Mouse (Mus musculus) lung, embryonic 16.5 days (tissue): ENCODE measurements around the gene Plxdc1. TPM values are rescaled to one million over a fixed set of nuclear protein-coding genes. Genes with fewer than 3 reads are reported as not detected.

Experiments used
- ATAC-seq: fragments of 200-750 bp; cut with Nextera tagmentation; 2 replicates; pipeline ENCODE4 v1.8.0; 2017; ENCODE audit warnings: low read depth, mild to moderate bottlenecking, moderate library complexity
- H3K27ac ChIP-seq: fragments of 300-500 bp; sonication (generic); 2 replicates; pipeline ENCODE4 v1.5.1; 2014; ENCODE audit warnings: mild to moderate bottlenecking, control low read depth, low read length
- H3K27me3 ChIP-seq: fragments of 300-500 bp; sonication (generic); 2 replicates; pipeline ENCODE4 v1.6.1; 2014; ENCODE audit warnings: low read depth, low read length, mixed read lengths; ENCODE audit not compliant: control insufficient read depth, insufficient read depth
- H3K36me3 ChIP-seq: fragments of 300-500 bp; sonication (generic); 2 replicates; pipeline ENCODE4 v1.6.1; 2014; ENCODE audit warnings: low read length; ENCODE audit not compliant: control insufficient read depth, insufficient read depth
- H3K4me1 ChIP-seq: fragments of 300-500 bp; sonication (generic); replicated peaks from 2 replicates; pipeline ENCODE4 v1.6.1; 2014; ENCODE audit warnings: low read length, mixed read lengths; ENCODE audit not compliant: control insufficient read depth, insufficient read depth
- H3K4me2 ChIP-seq: fragments of 300-500 bp; sonication (generic); 2 replicates; pipeline ENCODE4 v1.6.1; 2014; ENCODE audit warnings: low read depth, low read length, control low read depth
- H3K4me3 ChIP-seq: fragments of 300-500 bp; sonication (generic); 2 replicates; pipeline ENCODE4 v1.5.1; 2014; ENCODE audit warnings: mild to moderate bottlenecking, low read length, control low read depth
- H3K9ac ChIP-seq: fragments of 300-500 bp; sonication (generic); 2 replicates; pipeline ENCODE4 v1.6.1; 2014; ENCODE audit warnings: low read length, control low read depth
- H3K9me3 ChIP-seq: fragments of 300-500 bp; sonication (generic); 2 replicates; pipeline ENCODE4 v1.6.1; 2016; ENCODE audit warnings: low read length; ENCODE audit not compliant: control insufficient read depth
- WGBS: fragments of 180-500 bp; shearing (Covaris S2); extraction: QIAGEN DNeasy Blood & Tissue Kit; methylation state at CpG from one replicate; pipeline ENCODE4 v1.1.7; 2014; 5-methylcytosine and 5-hydroxymethylcytosine counted together
- polyA plus RNA-seq: library from polyadenylated mRNA; unstranded; fragments of >200 nt; fragmentation: Nextera tagmentation; extraction: Ambion mirVana; gene quantifications from 2 replicates; pipeline ENCODE4 v1.2.1, GENCODE M21; 2015

Gene Plxdc1
- polyA plus RNA-seq, 1 experiment from 2014 or later, result 1.6 TPM

GRCm38 (mm10) chr11:97924217-97924616 is 62.0 kb downstream of the Plxdc1 start:
- ATAC-seq, result no peak
- 85% methylated on average over 10 of the region's 10 CpGs for WGBS
- no peak overlapping the region for H3K9ac ChIP-seq
- no peak overlapping the region for H3K4me3 ChIP-seq
- no peak overlapping the region for H3K4me2 ChIP-seq
- no peaks in the 10 kb centered on the region for H3K27me3 ChIP-seq
- no peak overlapping the region for H3K27ac ChIP-seq
- H3K36me3 ChIP-seq, result no peaks in the 10 kb centered on the region
- no peaks in the 10 kb centered on the region for H3K4me1 ChIP-seq
- no peaks in the 10 kb centered on the region for H3K9me3 ChIP-seq

GRCm38 (mm10) chr11:97923639-97924038 is 62.6 kb downstream of the Plxdc1 start:
- 72% methylated on average over 9 of the region's 9 CpGs for WGBS
- no peaks in the 10 kb centered on the region for H3K36me3 ChIP-seq
- H3K4me2 ChIP-seq, result no peak overlapping the region
- no peaks in the 10 kb centered on the region for H3K9me3 ChIP-seq
- no peaks in the 10 kb centered on the region for H3K4me1 ChIP-seq
- H3K27ac ChIP-seq, result no peak overlapping the region
- H3K27me3 ChIP-seq, result no peaks in the 10 kb centered on the region
- no peak overlapping the region for H3K9ac ChIP-seq
- no peak for ATAC-seq
- no peak overlapping the region for H3K4me3 ChIP-seq

- Histone ChIP-seq H3K4me1 (no peaks in the 10 kb centered on the region), H3K27me3 (no peaks in the 10 kb centered on the region), H3K36me3 (no peaks in the 10 kb centered on the region), H3K27ac (no peak overlapping the region), H3K4me2 (no peak overlapping the region), H3K9me3 (no peaks in the 10 kb centered on the region), H3K4me3 (no peak overlapping the region), H3K9ac (no peak overlapping the region)
- no peak for ATAC-seq
- WGBS, result 84% methylated on average over 6 of the region's 6 CpGs
Measured at GRCm38 (mm10) chr11:97915974-97916503, 70.2 kb downstream of the Plxdc1 start.

GRCm38 (mm10) chr11:97915471-97915870 is 70.8 kb downstream of the Plxdc1 start:
- Histone ChIP-seq H3K4me1 (no peaks in the 10 kb centered on the region), H3K36me3 (no peaks in the 10 kb centered on the region), H3K9me3 (no peaks in the 10 kb centered on the region), H3K9ac (no peak overlapping the region), H3K4me3 (no peak overlapping the region), H3K27ac (no peak overlapping the region), H3K4me2 (no peak overlapping the region), H3K27me3 (no peaks in the 10 kb centered on the region)
- no peak for ATAC-seq
- 74% methylated on average over 2 of the region's 2 CpGs for WGBS

GRCm38 (mm10) chr11:97913111-97913510 is 73.1 kb downstream of the Plxdc1 start:
- Histone ChIP-seq H3K4me3 (no peak overlapping the region), H3K27ac (no peak overlapping the region), H3K36me3 (no peaks in the 10 kb centered on the region), H3K4me2 (no peak overlapping the region), H3K9ac (no peak overlapping the region), H3K27me3 (no peaks in the 10 kb centered on the region), H3K9me3 (no peaks in the 10 kb centered on the region), H3K4me1 (no peaks in the 10 kb centered on the region)
- no peak for ATAC-seq
- WGBS, result 79% methylated on average over 14 of the region's 14 CpGs

GRCm38 (mm10) chr11:97908634-97909348 is 77.5 kb downstream of the Plxdc1 start:
- ATAC-seq, result no peak
- no peaks in the 10 kb centered on the region for H3K9me3 ChIP-seq
- no peak overlapping the region for H3K9ac ChIP-seq
- no peak overlapping the region for H3K4me2 ChIP-seq
- no peak overlapping the region for H3K4me3 ChIP-seq
- no peaks in the 10 kb centered on the region for H3K36me3 ChIP-seq
- H3K27ac ChIP-seq, result no peak overlapping the region
- H3K27me3 ChIP-seq, result no peaks in the 10 kb centered on the region
- no peaks in the 10 kb centered on the region for H3K4me1 ChIP-seq
- 83% methylated on average over 11 of the region's 11 CpGs for WGBS

- H3K9ac ChIP-seq, result no peak overlapping the region
- H3K36me3 ChIP-seq, result no peaks in the 10 kb centered on the region
- 67% methylated on average over 5 of the region's 5 CpGs for WGBS
- ATAC-seq, result no peak
- no peak overlapping the region for H3K27ac ChIP-seq
- H3K4me2 ChIP-seq, result no peak overlapping the region
- H3K4me1 ChIP-seq, result no peaks in the 10 kb centered on the region
- no peaks in the 10 kb centered on the region for H3K9me3 ChIP-seq
- no peak overlapping the region for H3K4me3 ChIP-seq
- H3K27me3 ChIP-seq, result no peaks in the 10 kb centered on the region
Measured at GRCm38 (mm10) chr11:97907935-97908334, 78.3 kb downstream of the Plxdc1 start.

- no peak overlapping the region for H3K9ac ChIP-seq
- no peak overlapping the region for H3K4me2 ChIP-seq
- no peak overlapping the region for H3K4me3 ChIP-seq
- H3K27me3 ChIP-seq, result no peaks in the 10 kb centered on the region
- WGBS, result 79% methylated on average over 9 of the region's 9 CpGs
- no peak overlapping the region for H3K27ac ChIP-seq
- no peaks in the 10 kb centered on the region for H3K36me3 ChIP-seq
- no peaks in the 10 kb centered on the region for H3K4me1 ChIP-seq
- ATAC-seq, result no peak
- no peaks in the 10 kb centered on the region for H3K9me3 ChIP-seq
Measured at GRCm38 (mm10) chr11:97906905-97907304, 79.3 kb downstream of the Plxdc1 start.

GRCm38 (mm10) chr11:97905941-97906340 is 80.3 kb downstream of the Plxdc1 start:
- no peaks in the 10 kb centered on the region for H3K36me3 ChIP-seq
- H3K27ac ChIP-seq, result no peak overlapping the region
- H3K4me1 ChIP-seq, result no peaks in the 10 kb centered on the region
- no peaks in the 10 kb centered on the region for H3K27me3 ChIP-seq
- no peak for ATAC-seq
- 37% methylated on average over 2 of the region's 2 CpGs for WGBS
- no peaks in the 10 kb centered on the region for H3K9me3 ChIP-seq
- H3K9ac ChIP-seq, result no peak overlapping the region
- no peak overlapping the region for H3K4me2 ChIP-seq
- H3K4me3 ChIP-seq, result no peak overlapping the region
